Comparison of ENCODE assay signal across 25 mouse cellular contexts in the genomic region with DNA sequence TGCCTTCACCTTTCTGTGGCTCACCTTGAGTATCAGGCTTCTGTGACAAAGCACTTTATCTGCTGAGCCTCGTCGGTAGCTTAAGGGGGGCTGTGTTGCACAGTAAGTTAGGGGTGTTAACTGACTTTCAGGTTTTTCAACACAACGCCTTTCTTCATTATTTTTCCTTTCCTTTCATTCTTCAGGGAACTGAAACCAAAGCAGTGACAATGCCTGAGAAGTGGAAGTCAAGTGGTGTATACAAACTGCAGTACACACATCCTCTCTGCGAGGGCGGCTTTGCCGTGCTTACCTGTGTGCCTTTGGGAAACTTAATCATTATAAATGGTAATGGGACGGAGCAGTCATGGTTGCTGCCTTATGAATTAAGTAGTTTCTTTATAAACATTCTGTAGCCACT. TPM values are rescaled to one million over a fixed set of nuclear protein-coding genes. Genes with fewer than 3 reads are reported as not detected.
DNase-seq lines count a peak whose midpoint lies in the region; ATAC-seq lines count a peak whose summit lies in the region.
"Had no signal": no experiment of that assay in that cellular context is flagged by ENCODE, and none has a peak within 500 bp of the region (broad histone marks: within the 10 kb centered on the region; RNA-seq: fewer than 3 reads in every experiment).

No protein-coding gene starts in this region.

- no peak overlapping the region for H3K4me3 ChIP-seq in heart, embryonic 12.5 days
- no peak overlapping the region for H3K4me3 ChIP-seq in intestine, embryonic 14.5 days (ENCODE audit: low read depth, low read length)
- no peak overlapping the region for H3K4me3 ChIP-seq in intestine, embryonic 16.5 days (ENCODE audit: low read length)

- H3K27ac ChIP-seq in heart, embryonic 12.5 days (ENCODE audit: poor library complexity, severe bottlenecking), result no peak overlapping the region
- no peak overlapping the region for H3K27ac ChIP-seq in intestine, embryonic 14.5 days (ENCODE audit: low read depth)
- no peak overlapping the region for H3K27ac ChIP-seq in intestine, embryonic 16.5 days (ENCODE audit: low read length)

- no peak for ATAC-seq in heart, embryonic 12.5 days (ENCODE audit: insufficient number of reproducible peaks, low FRiP score)
- no peak for ATAC-seq in intestine, embryonic 14.5 days (replicated peaks; ENCODE audit: low FRiP score, low TSS enrichment, low read depth)
- no peak for ATAC-seq in intestine, embryonic 16.5 days
- peak; percentile 72 for ATAC-seq in granulocyte monocyte progenitor cell, adult 5-6 weeks (replicated peaks; ENCODE audit: poor library complexity, severe bottlenecking)
- peak; percentile 43; the same call in 1 of the 2 replicates for ATAC-seq in megakaryocyte, adult 5-6 weeks (ENCODE audit: poor library complexity, severe bottlenecking)
- ATAC-seq: activated CD4-positive, CD25-positive, alpha-beta regulatory T cell, adult 4 months; CD4-positive, CD25-positive, alpha-beta regulatory T cell, adult 4 months; Patski had no signal

- intact Hi-C loops in left cerebral cortex, postnatal 14 days (cut with DNase I), result no loop called here

- H3K27me3 ChIP-seq in heart, embryonic 12.5 days (replicated peaks), result no peaks in the 10 kb centered on the region
- no peaks in the 10 kb centered on the region for H3K27me3 ChIP-seq in intestine, embryonic 14.5 days (replicated peaks; ENCODE audit: control insufficient read depth, insufficient read depth, low read length)
- H3K27me3 ChIP-seq in intestine, embryonic 16.5 days (replicated peaks; ENCODE audit: control insufficient read depth, insufficient read depth, low read length), result no peaks in the 10 kb centered on the region
- H3K27me3 ChIP-seq: CH12.LX, Patski had no signal

- 0 out of 2 replicates have a peak, but pooled peaks cover 3% of the 10 kb centered on the region for H3K4me1 ChIP-seq in heart, embryonic 12.5 days (replicated peaks)
- no peaks in the 10 kb centered on the region for H3K4me1 ChIP-seq in intestine, embryonic 14.5 days (replicated peaks; ENCODE audit: control insufficient read depth, insufficient read depth, low read length)
- peaks cover 5% of the 10 kb centered on the region; the same call in 1 of the 2 replicates for H3K4me1 ChIP-seq in intestine, embryonic 16.5 days (ENCODE audit: control insufficient read depth, insufficient read depth, low read length)

- H3K9me3 ChIP-seq in heart, embryonic 12.5 days (replicated peaks), result no peaks in the 10 kb centered on the region
- no peaks in the 10 kb centered on the region for H3K9me3 ChIP-seq in intestine, embryonic 14.5 days (ENCODE audit: control insufficient read depth, low read length)
- no peaks in the 10 kb centered on the region for H3K9me3 ChIP-seq in intestine, embryonic 16.5 days (ENCODE audit: control insufficient read depth, low read length)

- DNase-seq in heart, adult 11 months, result peak; percentile 64
- DNase-seq in intestine, embryonic 14.5 days (ENCODE audit: low spot score), result peak; percentile 1
- DNase-seq in left cerebral cortex, postnatal 14 days (ENCODE audit: low spot score in 2 of 2), result no peak
- DNase-seq in frontal cortex, adult 2 months (ENCODE audit: extremely low spot score in 1 of 2, low spot score in 1 of 2), result no peak
- DNase-seq: adrenal gland, adult 2 months; adrenal gland, adult 8-10 months; adrenal gland, postnatal 10 days; adrenal gland, postnatal 14 days; adrenal gland, postnatal 25 days; adrenal gland, postnatal 36 days; B cell, adult 2 months; cerebellum, adult 11 months; cerebellum, adult 11-12 months had no signal

- 88% methylated on average over 7 of the region's 7 CpGs for WGBS in heart, embryonic 12.5 days
- WGBS in intestine, embryonic 14.5 days, result 86% methylated on average over 7 of the region's 7 CpGs
- 83% methylated on average over 7 of the region's 7 CpGs for WGBS in intestine, embryonic 16.5 days

- H3K4me2 ChIP-seq in heart, embryonic 12.5 days, result no peak overlapping the region
- no peak overlapping the region for H3K4me2 ChIP-seq in intestine, embryonic 14.5 days (ENCODE audit: low read length)
- no peak overlapping the region for H3K4me2 ChIP-seq in intestine, embryonic 16.5 days (ENCODE audit: low read depth, low read length)

- no peak overlapping the region for H3K9ac ChIP-seq in heart, embryonic 12.5 days
- no peak overlapping the region for H3K9ac ChIP-seq in intestine, embryonic 14.5 days (ENCODE audit: low read length)
- no peak overlapping the region for H3K9ac ChIP-seq in intestine, embryonic 16.5 days (ENCODE audit: low read depth, low read length)

- peaks cover 30% of the 10 kb centered on the region for H3K36me3 ChIP-seq in heart, embryonic 12.5 days
- H3K36me3 ChIP-seq in intestine, embryonic 14.5 days (ENCODE audit: control insufficient read depth, insufficient read depth, low read length), result peaks cover 21% of the 10 kb centered on the region
- H3K36me3 ChIP-seq in intestine, embryonic 16.5 days (ENCODE audit: control insufficient read depth, insufficient read depth, low read length), result peaks cover 5% of the 10 kb centered on the region; the same call in 1 of the 2 replicates

RNA-seq across cellular contexts. Expression of gene Fbxo7, which starts 9.0 kb away (rescaled TPM):
- 23.5 and 25.7 TPM in 2 replicates for polyA plus RNA-seq in heart, embryonic 12.5 days (2016; fragmentation: Nextera tagmentation; extraction: Ambion mirVana)
- 28.5 and 31.0 TPM in 2 replicates for polyA plus RNA-seq in intestine, embryonic 14.5 days (2014; fragmentation: Nextera tagmentation; extraction: Ambion mirVana)
- 29.9 and 32.8 TPM in 2 replicates for polyA plus RNA-seq in intestine, embryonic 16.5 days (2015; fragmentation: Nextera tagmentation; extraction: Ambion mirVana)
- 23.4 and 35.9 TPM in 2 replicates for total RNA-seq in granulocyte monocyte progenitor cell, adult 5-6 weeks (2014; fragmentation: Nextera tagmentation)
- 16.8 and 24.3 TPM in 2 replicates for total RNA-seq in granulocyte monocyte progenitor cell, adult 5-6 weeks (2017)
- 17.5 and 18.8 TPM in 2 replicates for total RNA-seq in megakaryocyte, adult 5-6 weeks (2015)
- total RNA-seq in megakaryocyte, adult 5-6 weeks (2017), result 11.1 and 12.0 TPM in 2 replicates
- 10 to 100 TPM; 23.4 to 25.7 TPM for total RNA-seq in left cerebral cortex, postnatal 14 days (2021)
- polyA plus RNA-seq in frontal cortex, adult 2 months (2012; rRNA removed), result 33.9 and 34.7 TPM in 2 replicates

RNA-seq across cellular contexts. Expression of gene Bpifc, which starts 19.0 kb away (rescaled TPM):
- polyA plus RNA-seq in heart, embryonic 12.5 days (2016; fragmentation: Nextera tagmentation; extraction: Ambion mirVana), result not detected in 2 replicates
- polyA plus RNA-seq in intestine, embryonic 14.5 days (2014; fragmentation: Nextera tagmentation; extraction: Ambion mirVana), result 0.07 TPM in 1 of 2 replicates, not detected in the other
- 0.05 TPM in 1 of 2 replicates, not detected in the other for polyA plus RNA-seq in intestine, embryonic 16.5 days (2015; fragmentation: Nextera tagmentation; extraction: Ambion mirVana)
- total RNA-seq in granulocyte monocyte progenitor cell, adult 5-6 weeks (2014; fragmentation: Nextera tagmentation), result 0.67 and 5.4 TPM in 2 replicates
- 0.86 and 1.8 TPM in 2 replicates for total RNA-seq in granulocyte monocyte progenitor cell, adult 5-6 weeks (2017)
- total RNA-seq in megakaryocyte, adult 5-6 weeks (2015), result 0.13 TPM in 1 of 2 replicates, not detected in the other
- 0.07 TPM in 1 of 2 replicates, not detected in the other for total RNA-seq in megakaryocyte, adult 5-6 weeks (2017)
- total RNA-seq in left cerebral cortex, postnatal 14 days (2021), result not detected
- polyA plus RNA-seq in frontal cortex, adult 2 months (2012; rRNA removed), result 0.12 and 0.13 TPM in 2 replicates
- total RNA-seq: CH12.LX, ES-E14, G1E, MEL had no signal
- polyA plus RNA-seq: C2C12; CD4-positive, CD25-positive, alpha-beta regulatory T cell, adult 4 months; G1E had no signal

Comparison
In these comparisons a context has a peak if more than half of its experiments do, and no peak if none do; other contexts are left out.
1. DNase-seq: peak in heart, adult 11 months (single experiment) and intestine, embryonic 14.5 days (single experiment); none in left cerebral cortex, postnatal 14 days (0 of 2) and frontal cortex, adult 2 months (0 of 2).
2. ATAC-seq: peak in granulocyte monocyte progenitor cell, adult 5-6 weeks (single experiment) and megakaryocyte, adult 5-6 weeks (single experiment); none in heart, embryonic 12.5 days (single experiment), intestine, embryonic 14.5 days (single experiment) and intestine, embryonic 16.5 days (single experiment).